Mouse (Mus musculus) megakaryocyte, embryonic 14.5 days (primary cell): ENCODE results near the gene Cep44. TPM values are rescaled to one million over a fixed set of nuclear protein-coding genes. Genes with fewer than 3 reads are reported as not detected.

ENCODE experiments used
- H3K27me3 ChIP-seq: replicated peaks from 2 replicates; pipeline ENCODE3; 2012; ENCODE audit warnings: inconsistent platforms
- H3K36me3 ChIP-seq: replicated peaks from 2 replicates; pipeline ENCODE3; 2012; ENCODE audit warnings: low read length, inconsistent platforms, mixed read lengths
- H3K4me1 ChIP-seq: 2 replicates; pipeline ENCODE4 v1.6.1; 2012; ENCODE audit warnings: inconsistent platforms
- H3K4me3 ChIP-seq: replicated peaks from 2 replicates; pipeline ENCODE3; 2012; ENCODE audit warnings: moderate library complexity, mild to moderate bottlenecking, inconsistent platforms
- H3K9me3 ChIP-seq: 2 replicates; pipeline ENCODE4 v1.6.1; 2012; ENCODE audit warnings: inconsistent platforms
- FLI1 ChIP-seq: IDR thresholded peaks from 2 replicates; pipeline ENCODE4 v1.6.1; 2012; ENCODE audit warnings: low read length, inconsistent platforms, mixed read lengths
- GATA1 ChIP-seq: IDR thresholded peaks from 3 replicates; pipeline ENCODE4 v1.6.1; 2012; ENCODE audit warnings: mixed read lengths, low read length, inconsistent platforms, borderline replicate concordance
- polyA plus RNA-seq: library from polyadenylated mRNA; stranded (reverse); fragments of >175 nt; gene quantifications from 2 replicates; pipeline ENCODE4 v1.2.3, GENCODE M21; 2012; ENCODE audit warnings: low replicate concordance; ENCODE audit not compliant: insufficient read depth

Cep44 gene
- polyA plus RNA-seq, result 2.8 TPM in 1 of 2 replicates, not detected in the other

GRCm38 (mm10) chr8:56550558-56551360 lies at the start of gene Cep44, which contains the start of gene Fbxo8:
Gene Cep44 (minus strand): TSS chr8:56551047.
Gene Fbxo8 (plus strand): TSS chr8:56551090.
- Histone ChIP-seq H3K4me3 (peak within 1 kb of the TSS; percentile 97), H3K36me3 (peaks cover 11% of the 10 kb centered on the region), H3K27me3 (no peaks in the 10 kb centered on the region), H3K4me1 (peaks cover 32% of the 10 kb centered on the region), H3K9me3 (no peaks in the 10 kb centered on the region)
- TF ChIP-seq GATA1 (no peak), FLI1 (no peak)

- peaks cover 39% of the 10 kb centered on the region for H3K36me3 ChIP-seq
These were observed 40.7 kb upstream of the Cep44 start for GRCm38 (mm10) chr8:56591502-56591901.

GRCm38 (mm10) chr8:56591084-56591483 lies 40.2 kb upstream of the Cep44 start:
- H3K36me3 ChIP-seq, result peaks cover 39% of the 10 kb centered on the region
- H3K4me3 ChIP-seq, result no peak overlapping the region
- no peaks in the 10 kb centered on the region for H3K9me3 ChIP-seq
- no peak for TF ChIP-seq FLI1
- no peak for TF ChIP-seq GATA1
- no peaks in the 10 kb centered on the region for H3K27me3 ChIP-seq
- H3K4me1 ChIP-seq, result peaks cover 13% of the 10 kb centered on the region

More at GRCm38 (mm10) chr8:56591502-56591901, 40.7 kb upstream of the Cep44 start:
- H3K9me3 ChIP-seq, result no peaks in the 10 kb centered on the region
- no peak overlapping the region for H3K4me3 ChIP-seq
- no peaks in the 10 kb centered on the region for H3K27me3 ChIP-seq
- no peak for TF ChIP-seq GATA1
- TF ChIP-seq FLI1, result no peak
- H3K4me1 ChIP-seq, result peaks cover 10% of the 10 kb centered on the region

GRCm38 (mm10) chr8:56589004-56589403 lies 38.2 kb upstream of the Cep44 start:
- Histone ChIP-seq H3K4me1 (peaks cover 13% of the 10 kb centered on the region), H3K36me3 (peaks cover 34% of the 10 kb centered on the region), H3K27me3 (no peaks in the 10 kb centered on the region), H3K9me3 (no peaks in the 10 kb centered on the region), H3K4me3 (no peak overlapping the region)
- TF ChIP-seq GATA1, result no peak
- no peak for TF ChIP-seq FLI1

GRCm38 (mm10) chr8:56582841-56583240 lies 32.0 kb upstream of the Cep44 start:
- Histone ChIP-seq H3K9me3 (no peaks in the 10 kb centered on the region), H3K4me1 (peaks cover 13% of the 10 kb centered on the region), H3K4me3 (no peak overlapping the region), H3K36me3 (peaks cover 12% of the 10 kb centered on the region), H3K27me3 (no peaks in the 10 kb centered on the region)
- TF ChIP-seq FLI1 (no peak), GATA1 (no peak)

GRCm38 (mm10) chr8:56580918-56581317 lies 30.1 kb upstream of the Cep44 start:
- Histone ChIP-seq H3K27me3 (no peaks in the 10 kb centered on the region), H3K9me3 (no peaks in the 10 kb centered on the region), H3K4me1 (no peaks in the 10 kb centered on the region), H3K4me3 (no peak overlapping the region), H3K36me3 (peaks cover 14% of the 10 kb centered on the region)
- no peak for TF ChIP-seq GATA1
- no peak for TF ChIP-seq FLI1

- no peak for TF ChIP-seq GATA1
- Histone ChIP-seq H3K4me3 (no peak overlapping the region), H3K36me3 (peaks cover 37% of the 10 kb centered on the region), H3K4me1 (peaks cover 5% of the 10 kb centered on the region; the same call in 1 of the 2 replicates), H3K9me3 (no peaks in the 10 kb centered on the region), H3K27me3 (no peaks in the 10 kb centered on the region)
These were observed 16.0 kb upstream of the Cep44 start for GRCm38 (mm10) chr8:56566856-56567255.

GRCm38 (mm10) chr8:56564399-56565047 lies 13.7 kb upstream of the Cep44 start:
- Histone ChIP-seq H3K4me1 (peaks cover 8% of the 10 kb centered on the region; the same call in 1 of the 2 replicates), H3K4me3 (no peak overlapping the region), H3K36me3 (peaks cover 34% of the 10 kb centered on the region), H3K27me3 (no peaks in the 10 kb centered on the region), H3K9me3 (no peaks in the 10 kb centered on the region)
- TF ChIP-seq FLI1 (no peak), GATA1 (no peak)

- no peaks in the 10 kb centered on the region for H3K9me3 ChIP-seq
- H3K27me3 ChIP-seq, result no peaks in the 10 kb centered on the region
- TF ChIP-seq FLI1, result no peak
- TF ChIP-seq GATA1, result no peak
- peaks cover 31% of the 10 kb centered on the region for H3K4me1 ChIP-seq
- H3K36me3 ChIP-seq, result no peaks in the 10 kb centered on the region
- H3K4me3 ChIP-seq, result peak overlapping the region; percentile 97
These were observed 1.8 kb upstream of the Cep44 start for GRCm38 (mm10) chr8:56552551-56553103.

GRCm38 (mm10) chr8:56552045-56552444 lies 1.2 kb upstream of the Cep44 start:
- Histone ChIP-seq H3K27me3 (no peaks in the 10 kb centered on the region), H3K36me3 (peaks cover 3% of the 10 kb centered on the region), H3K9me3 (no peaks in the 10 kb centered on the region), H3K4me1 (peaks cover 32% of the 10 kb centered on the region), H3K4me3 (peak overlapping the region; percentile 97)
- TF ChIP-seq GATA1 (no peak), FLI1 (no peak)
